Mouse (Mus musculus) hindbrain, postnatal 0 days (tissue): ENCODE measurements around the gene Actg1. TPM values are rescaled to one million over a fixed set of nuclear protein-coding genes. Genes with fewer than 3 reads are reported as not detected.
"Not testable (repeated sequence)": the region's sequence is repeated elsewhere in the genome, so short reads cannot be mapped to it uniquely, and the experiment has no call there.

ENCODE experiments used
- ATAC-seq: fragments of 200-750 bp; cut with Nextera tagmentation; 2 replicates; pipeline ENCODE4 v1.8.0; 2017; ENCODE audit warnings: mild to moderate bottlenecking, moderate TSS enrichment, moderate library complexity
- DNase-seq: peaks from one replicate; pipeline ENCODE4 v3.0.0-alpha.2; 2015; ENCODE audit warnings: low spot score
- H3K27ac ChIP-seq: fragments of 300-500 bp; sonication (generic); 2 replicates; pipeline ENCODE4 v1.5.1; 2014; ENCODE audit warnings: mild to moderate bottlenecking
- H3K27me3 ChIP-seq: fragments of 300-500 bp; sonication (generic); 2 replicates; pipeline ENCODE4 v1.6.1; 2014; ENCODE audit warnings: low read length, mixed read lengths; ENCODE audit not compliant: insufficient read depth
- H3K36me3 ChIP-seq: fragments of 300-500 bp; sonication (generic); 2 replicates; pipeline ENCODE4 v1.6.1; 2014; ENCODE audit warnings: low read length, mixed read lengths; ENCODE audit not compliant: insufficient read depth
- H3K4me1 ChIP-seq: fragments of 300-500 bp; sonication (generic); 2 replicates; pipeline ENCODE4 v1.6.1; 2014; ENCODE audit warnings: antibody characterized with exemption, low read length, mixed read lengths; ENCODE audit not compliant: insufficient read depth
- H3K4me2 ChIP-seq: fragments of 300-500 bp; sonication (generic); 2 replicates; pipeline ENCODE4 v1.6.1; 2014; ENCODE audit warnings: low read depth, mild to moderate bottlenecking, low read length, moderate library complexity, mixed read lengths
- H3K4me3 ChIP-seq: fragments of 300-500 bp; sonication (generic); 2 replicates; pipeline ENCODE4 v1.5.1; 2014; ENCODE audit warnings: low read length
- H3K9ac ChIP-seq: fragments of 300-500 bp; sonication (generic); replicated peaks from 2 replicates; pipeline ENCODE4 v1.6.1; 2014; ENCODE audit warnings: mild to moderate bottlenecking, low read length, moderate library complexity, mixed read lengths
- H3K9me3 ChIP-seq: fragments of 300-500 bp; sonication (generic); 2 replicates; pipeline ENCODE4 v1.6.1; 2016; ENCODE audit warnings: low read length, mixed read lengths
- CTCF ChIP-seq: IDR thresholded peaks from 2 replicates; pipeline ENCODE4 v1.5.1; 2016; ENCODE audit warnings: antibody characterized with exemption, control low read depth, low read depth
- WGBS: fragments of 180-500 bp; shearing (Covaris S2); extraction: QIAGEN DNeasy Blood & Tissue Kit; methylation state at CpG from one replicate; pipeline ENCODE4 v1.1.7; 2014; 5-methylcytosine and 5-hydroxymethylcytosine counted together
- polyA plus RNA-seq: library from polyadenylated mRNA; unstranded; fragments of >200 nt; fragmentation: Nextera tagmentation; extraction: Ambion mirVana; gene quantifications from 2 replicates; pipeline ENCODE4 v1.2.1, GENCODE M21; 2015
- total RNA-seq: library from RNA; depleted of rRNA; stranded (reverse); fragments of >200 nt; gene quantifications from 2 replicates; pipeline ENCODE4 v1.2.3, GENCODE M21; 2014

Gene Actg1
- total and polyA plus RNA-seq, 2 experiments from 2014 or later = 2,410 to 3,639 TPM

DNA sequence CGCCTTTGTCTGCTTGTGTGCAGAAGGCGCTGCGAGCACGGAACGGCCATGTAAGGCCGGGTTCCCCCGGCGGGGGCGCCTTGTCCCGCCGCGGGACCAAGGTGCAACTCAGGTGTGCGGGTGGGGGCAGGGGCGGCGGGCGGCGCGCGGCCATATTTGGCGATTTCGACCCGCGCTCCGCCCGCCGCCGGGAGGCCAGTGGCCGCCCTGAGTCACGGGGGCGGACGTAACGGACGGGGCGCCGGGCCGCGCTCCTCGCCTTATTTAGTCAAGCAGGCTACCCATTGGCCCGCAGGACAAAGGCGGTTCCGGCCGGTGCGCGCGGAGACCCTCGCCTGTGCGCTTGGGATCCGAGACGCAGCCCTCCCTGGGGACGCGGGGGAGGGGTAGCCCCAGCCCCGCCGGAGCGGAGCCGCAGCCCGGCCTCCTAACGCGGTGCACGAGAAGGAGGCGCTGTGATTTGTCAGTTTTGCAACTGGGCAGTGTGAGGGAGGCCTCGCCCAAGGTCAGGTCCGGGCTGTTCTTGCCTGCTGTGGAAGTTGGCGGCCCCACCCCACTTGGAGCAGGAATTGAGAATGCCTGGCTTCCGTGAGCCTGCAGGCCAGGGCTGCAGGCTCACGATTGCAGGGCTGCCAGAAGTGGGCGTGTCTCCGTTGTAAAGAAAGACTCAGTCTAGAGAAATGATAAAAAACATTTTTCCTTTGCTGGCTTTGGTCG lies 1.8 kb upstream of the Actg1 start:
- DNase-seq (peak; percentile 92), ATAC-seq (peak; percentile 68)
- Histone ChIP-seq H3K9ac (peak overlapping the region; percentile 100), H3K27ac (peak overlapping the region; percentile 100), H3K27me3 (no peaks in the 10 kb centered on the region), H3K4me1 (peaks cover 16% of the 10 kb centered on the region), H3K36me3 (peaks cover 3% of the 10 kb centered on the region), H3K4me3 (peak overlapping the region; percentile 99), H3K4me2 (peak overlapping the region; percentile 97), H3K9me3 (no peaks in the 10 kb centered on the region)
- WGBS = under 1% methylated on average over 67 of the region's 68 CpGs
- TF ChIP-seq CTCF = no peak

DNA sequence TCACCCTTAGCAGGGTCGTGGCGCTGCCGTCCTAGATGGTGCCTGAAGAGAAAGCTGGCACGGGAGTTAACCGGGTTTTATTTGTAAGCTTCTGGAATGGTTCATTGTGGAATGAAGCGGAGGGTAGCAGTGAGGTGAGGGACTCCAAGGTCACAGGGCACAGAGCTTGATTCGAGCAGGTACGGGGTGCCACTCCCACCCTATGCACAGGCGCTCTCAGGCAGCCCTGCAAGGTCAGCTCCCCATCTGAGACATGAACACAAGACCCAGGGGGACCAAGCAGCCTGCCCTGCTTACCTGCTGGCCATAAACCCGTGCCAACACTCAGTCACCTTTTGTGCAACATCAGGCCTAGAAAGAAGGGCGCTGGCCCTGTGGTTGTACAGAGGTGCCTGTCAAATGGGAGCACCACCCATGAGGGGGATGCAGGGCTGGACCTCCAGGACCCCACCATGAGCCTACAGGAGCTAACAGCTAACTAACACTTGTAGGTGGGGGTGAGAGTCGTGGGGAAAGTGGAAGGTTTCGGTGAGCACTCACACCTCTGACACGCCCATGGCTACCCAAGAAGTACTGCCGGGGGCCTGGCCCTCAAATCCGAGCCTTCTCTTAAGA lies 1.1 kb upstream of the Actg1 start:
- Histone ChIP-seq H3K4me3 (peak overlapping the region; percentile 99), H3K9ac (peak overlapping the region; percentile 100), H3K27me3 (no peaks in the 10 kb centered on the region), H3K4me1 (peaks cover 19% of the 10 kb centered on the region), H3K27ac (peak overlapping the region; percentile 100), H3K9me3 (no peaks in the 10 kb centered on the region), H3K4me2 (peak overlapping the region; percentile 97), H3K36me3 (peaks cover 9% of the 10 kb centered on the region)
- ATAC-seq (peak; percentile 3; the same call in 1 of the 2 replicates), DNase-seq (peak; percentile 40)
- TF ChIP-seq CTCF = no peak
- 1% methylated on average over 16 of the region's 16 CpGs for WGBS

DNA sequence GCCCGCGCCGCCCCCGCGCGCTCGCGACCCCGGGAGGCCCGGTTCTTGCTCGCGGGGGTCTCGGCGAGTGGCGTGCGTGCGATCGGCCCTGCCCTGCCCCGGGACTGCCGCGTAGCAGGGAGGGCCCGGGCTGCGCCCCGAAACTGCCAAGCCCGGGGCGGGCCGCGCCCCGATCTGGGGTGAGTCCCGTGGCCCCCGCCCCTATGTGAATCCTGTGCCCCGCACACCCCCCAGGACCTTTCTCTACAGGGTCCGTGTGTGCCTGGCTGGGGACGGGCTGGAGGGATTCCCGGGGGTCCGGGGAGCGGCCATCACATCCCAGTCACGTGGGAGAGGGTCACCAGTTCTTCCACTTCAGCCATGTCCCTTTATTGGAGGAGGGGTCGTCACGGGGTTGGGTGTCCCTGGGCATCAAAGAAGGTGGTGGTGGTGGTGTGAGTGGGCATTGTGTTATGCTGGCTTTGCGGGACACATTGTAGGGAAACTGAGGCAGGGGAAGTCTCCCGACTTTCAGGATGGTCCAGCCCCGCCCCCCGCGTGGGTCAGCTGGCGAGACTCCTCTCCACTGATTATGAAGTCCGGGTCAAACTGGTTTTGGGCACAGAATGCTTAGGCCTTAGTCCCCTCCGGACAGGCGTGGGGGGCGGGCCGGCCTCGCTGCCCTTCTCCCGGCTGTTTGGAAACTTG lies 485 bp upstream of the Actg1 start:
- 3% methylated on average over 48 of the region's 53 CpGs for WGBS

GRCm38 (mm10) chr11:120347301-120347700 lies 1.0 kb downstream of the Actg1 start:
- Histone ChIP-seq H3K9me3 (no peaks in the 10 kb centered on the region), H3K4me2 (peak overlapping the region; percentile 73), H3K4me3 (peak overlapping the region; percentile 99), H3K36me3 (peaks cover 14% of the 10 kb centered on the region), H3K9ac (peak overlapping the region; percentile 100), H3K27ac (peak overlapping the region; percentile 100; the same call in 1 of the 2 replicates), H3K27me3 (no peaks in the 10 kb centered on the region), H3K4me1 (peaks cover 11% of the 10 kb centered on the region)
- TF ChIP-seq CTCF = no peak
- ATAC-seq (no peak), DNase-seq (peak; percentile 16)
- WGBS = under 1% methylated on average over 10 of the region's 10 CpGs

More for the DNA sequence above, 485 bp upstream of the Actg1 start:
- Histone ChIP-seq H3K4me1 (peaks cover 19% of the 10 kb centered on the region), H3K9ac (peak overlapping the region; percentile 100), H3K27ac (peak overlapping the region; percentile 100), H3K27me3 (no peaks in the 10 kb centered on the region), H3K4me3 (peak overlapping the region; percentile 99), H3K9me3 (no peaks in the 10 kb centered on the region), H3K4me2 (peak overlapping the region; percentile 97), H3K36me3 (peaks cover 14% of the 10 kb centered on the region)
- no peak for TF ChIP-seq CTCF
- ATAC-seq (peak; percentile 61), DNase-seq (peak; percentile 77)

GRCm38 (mm10) chr11:120346383-120347034 lies 1.8 kb downstream of the Actg1 start:
- ATAC-seq, H3K9me3 ChIP-seq, H3K27me3 ChIP-seq, H3K27ac ChIP-seq: not testable (repeated sequence)
- H3K4me2 ChIP-seq = peak overlapping the region; percentile 61
- WGBS = 52% methylated on average over 10 of the region's 13 CpGs
- H3K36me3 ChIP-seq = peaks cover 14% of the 10 kb centered on the region
- peak; percentile 1 for DNase-seq
- peak overlapping the region; percentile 39 for H3K4me3 ChIP-seq
- peaks cover 11% of the 10 kb centered on the region for H3K4me1 ChIP-seq
- H3K9ac ChIP-seq = peak overlapping the region; percentile 40

GRCm38 (mm10) chr11:120345067-120345681 lies 3.2 kb downstream of the Actg1 start:
- TF ChIP-seq CTCF = no peak
- Histone ChIP-seq H3K4me1 (peaks cover 11% of the 10 kb centered on the region), H3K27ac (no peak overlapping the region), H3K27me3 (no peaks in the 10 kb centered on the region), H3K4me2 (peak overlapping the region; percentile 74), H3K4me3 (peak overlapping the region; percentile 35), H3K9me3 (no peaks in the 10 kb centered on the region), H3K9ac (peak overlapping the region; percentile 30; the same call in 1 of the 2 replicates), H3K36me3 (peaks cover 14% of the 10 kb centered on the region)
- WGBS = 26% methylated on average over 1 of the region's 1 CpGs
- no peak for ATAC-seq
- peak; percentile 6 for DNase-seq
